Mouse (Mus musculus) midbrain, embryonic 12.5 days (tissue): ENCODE results near the gene Agfg2. TPM values are rescaled to one million over a fixed set of nuclear protein-coding genes. Genes with fewer than 3 reads are reported as not detected.

Source experiments
- ATAC-seq: fragments of 200-750 bp; cut with Nextera tagmentation; 2 replicates; pipeline ENCODE4 v1.8.0; 2017; ENCODE audit warnings: low read depth, moderate TSS enrichment, moderate library complexity; ENCODE audit not compliant: low FRiP score
- H3K27ac ChIP-seq: fragments of 300-500 bp; sonication (generic); replicated peaks from 2 replicates; pipeline ENCODE4 v1.5.1; 2016; ENCODE audit warnings: mild to moderate bottlenecking
- H3K27me3 ChIP-seq: fragments of 300-500 bp; sonication (generic); 2 replicates; pipeline ENCODE4 v1.6.1; 2016; ENCODE audit warnings: mild to moderate bottlenecking
- H3K36me3 ChIP-seq: fragments of 300-500 bp; sonication (generic); 2 replicates; pipeline ENCODE4 v1.6.1; 2016
- H3K4me1 ChIP-seq: fragments of 300-500 bp; sonication (generic); 2 replicates; pipeline ENCODE4 v1.6.1; 2016
- H3K4me2 ChIP-seq: fragments of 300-500 bp; sonication (generic); replicated peaks from 2 replicates; pipeline ENCODE4 v1.6.1; 2016; ENCODE audit warnings: mild to moderate bottlenecking, moderate library complexity
- H3K4me3 ChIP-seq: fragments of 300-500 bp; sonication (generic); 2 replicates; pipeline ENCODE4 v1.5.1; 2016; ENCODE audit warnings: mild to moderate bottlenecking
- H3K9ac ChIP-seq: fragments of 300-500 bp; sonication (generic); replicated peaks from 2 replicates; pipeline ENCODE4 v1.6.1; 2016; ENCODE audit warnings: mild to moderate bottlenecking, moderate library complexity
- H3K9me3 ChIP-seq: fragments of 300-500 bp; sonication (generic); 2 replicates; pipeline ENCODE4 v1.6.1; 2016; ENCODE audit warnings: mild to moderate bottlenecking
- WGBS: fragments of 180-500 bp; shearing (Covaris S2); methylation state at CpG from one replicate; pipeline ENCODE4 v1.1.7; 2016; 5-methylcytosine and 5-hydroxymethylcytosine counted together
- polyA plus RNA-seq: library from polyadenylated mRNA; unstranded; fragments of >200 nt; fragmentation: Nextera tagmentation; extraction: Ambion mirVana; gene quantifications from 2 replicates; pipeline ENCODE4 v1.2.1, GENCODE M21; 2016

Gene Agfg2
- polyA plus RNA-seq, 1 experiment from 2014 or later = 29.0 TPM

DNA sequence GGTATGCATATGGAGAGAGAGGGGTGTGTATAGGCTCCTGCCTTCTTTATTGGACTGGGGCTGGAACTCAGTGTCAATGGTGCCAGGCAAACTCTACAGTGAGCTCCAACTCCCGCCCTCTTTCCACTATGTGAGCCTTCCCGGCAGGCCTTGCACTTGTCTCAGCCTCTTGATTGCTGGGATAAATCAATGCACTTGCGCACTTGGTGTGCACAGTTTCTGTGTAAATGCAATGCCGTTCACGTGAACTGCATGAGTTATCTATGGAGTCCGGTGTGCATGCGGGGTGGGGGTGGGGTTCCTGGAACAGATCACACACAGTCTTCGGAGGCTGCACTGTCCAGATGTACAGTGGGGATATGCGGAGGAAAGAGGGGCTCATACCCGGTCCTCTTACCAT is 31.2 kb downstream of the Agfg2 start:
- ATAC-seq = no peak
- WGBS = 92% methylated on average over 10 of the region's 10 CpGs

DNA sequence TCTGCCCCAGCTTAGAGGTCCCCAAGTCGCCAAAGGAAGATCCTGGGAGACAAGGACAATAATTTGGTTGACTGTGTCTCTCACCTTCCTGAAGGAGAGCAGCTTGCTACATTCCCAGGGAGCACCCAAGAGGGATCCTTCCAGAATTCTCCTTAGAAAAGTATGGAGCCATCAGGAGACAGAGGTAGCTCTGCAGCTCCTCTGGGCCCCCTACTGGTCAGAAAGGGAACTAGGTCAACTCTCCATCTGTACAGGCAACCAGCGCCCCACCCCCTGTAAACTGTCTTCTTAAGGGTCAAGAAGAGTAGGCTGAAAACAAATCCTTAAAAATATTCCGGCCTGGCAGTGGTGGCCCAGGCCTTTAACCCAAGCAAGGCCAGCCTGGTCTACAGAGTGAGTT is 32.1 kb downstream of the Agfg2 start:
- 26% methylated on average over 3 of the region's 3 CpGs for WGBS
- Histone ChIP-seq H3K27me3 (no peaks in the 10 kb centered on the region; the same call in 1 of the 2 replicates), H3K4me3 (no peak overlapping the region), H3K36me3 (peaks cover 32% of the 10 kb centered on the region), H3K9me3 (no peaks in the 10 kb centered on the region), H3K27ac (no peak overlapping the region), H3K9ac (no peak overlapping the region), H3K4me2 (no peak overlapping the region), H3K4me1 (peaks cover 9% of the 10 kb centered on the region)
- peak; percentile 29; the same call in 1 of the 2 replicates for ATAC-seq

More for the DNA sequence above, 31.2 kb downstream of the Agfg2 start:
- peaks cover 36% of the 10 kb centered on the region for H3K36me3 ChIP-seq
- H3K27ac ChIP-seq = no peak overlapping the region
- H3K9me3 ChIP-seq = no peaks in the 10 kb centered on the region
- no peak overlapping the region for H3K9ac ChIP-seq
- no peak overlapping the region for H3K4me2 ChIP-seq
- peaks cover 9% of the 10 kb centered on the region for H3K4me1 ChIP-seq
- no peak overlapping the region for H3K4me3 ChIP-seq
- no peaks in the 10 kb centered on the region; the same call in 1 of the 2 replicates for H3K27me3 ChIP-seq

DNA sequence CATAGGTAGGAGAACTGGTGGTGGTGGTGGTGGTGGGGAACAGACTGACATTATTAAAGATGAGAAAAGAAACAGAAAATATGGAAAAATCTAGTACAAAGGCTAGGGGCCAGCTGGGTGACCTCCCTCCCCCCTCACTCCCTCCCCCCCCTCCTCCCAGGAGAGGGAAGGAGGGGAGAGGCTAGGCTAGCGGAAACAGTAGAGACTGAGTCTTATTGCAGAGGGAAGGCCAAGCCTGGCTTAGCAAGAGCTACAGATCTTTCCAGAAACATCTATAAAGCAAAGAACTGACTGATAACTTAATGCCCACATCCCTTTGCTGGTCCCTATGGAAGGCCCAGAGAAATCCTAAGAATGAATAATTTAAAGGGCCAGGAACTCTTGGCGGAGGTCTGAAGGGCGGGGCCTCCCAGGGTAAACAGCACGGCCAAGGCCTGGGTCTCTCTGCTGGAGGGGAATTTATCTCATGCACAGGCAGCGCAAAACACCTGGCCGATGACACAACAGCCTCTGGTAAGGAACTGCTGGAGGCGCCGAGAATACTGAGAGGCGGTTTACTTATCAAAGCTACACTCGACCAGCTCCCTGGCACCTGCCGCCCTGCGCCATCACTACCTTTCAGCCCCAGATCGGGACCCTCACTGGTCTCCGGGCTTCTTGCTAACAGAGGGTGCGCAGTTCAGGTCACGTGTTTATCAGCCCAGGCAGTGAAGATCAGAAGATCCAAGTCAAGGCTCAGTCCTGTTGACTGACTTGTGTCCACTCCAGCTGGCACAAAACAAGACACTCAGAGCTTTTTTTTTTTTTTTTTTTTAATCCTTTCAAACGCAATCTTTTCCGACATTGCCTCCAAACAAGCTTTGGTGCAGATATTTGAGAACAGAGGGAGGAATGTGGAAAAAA is 34.6 kb downstream of the Agfg2 start:
- ATAC-seq = peak; percentile 23; the same call in 1 of the 2 replicates
- no peak overlapping the region for H3K9ac ChIP-seq
- WGBS = 10% methylated on average over 18 of the region's 18 CpGs
- peak overlapping the region; percentile 18 for H3K4me2 ChIP-seq
- H3K9me3 ChIP-seq = no peaks in the 10 kb centered on the region
- H3K27ac ChIP-seq = peak overlapping the region; percentile 66
- no peak overlapping the region for H3K4me3 ChIP-seq
- H3K4me1 ChIP-seq = peaks cover 16% of the 10 kb centered on the region
- peaks cover 22% of the 10 kb centered on the region for H3K36me3 ChIP-seq
- H3K27me3 ChIP-seq = peaks cover 20% of the 10 kb centered on the region

DNA sequence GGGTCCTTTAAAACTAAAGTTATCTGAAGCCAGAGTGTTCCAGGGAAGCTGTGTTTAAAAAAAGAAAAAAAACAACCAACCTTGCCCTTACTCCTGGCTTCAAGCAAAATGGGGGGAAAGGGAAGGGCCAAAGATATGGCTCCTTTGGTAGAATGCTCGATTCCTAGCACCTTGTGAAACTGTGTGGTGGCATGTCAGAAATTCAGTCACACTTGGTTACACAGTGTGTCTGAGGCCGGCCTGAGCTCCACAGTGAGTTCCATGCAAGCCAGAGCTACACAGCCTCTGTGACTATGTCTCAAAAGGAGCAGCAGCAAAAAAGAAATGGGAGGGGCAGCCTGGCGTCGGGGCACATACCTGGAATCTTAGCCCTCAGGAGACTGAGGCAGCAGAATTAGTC is 35.3 kb downstream of the Agfg2 start:
- 24% methylated on average over 4 of the region's 4 CpGs for WGBS
- Histone ChIP-seq H3K36me3 (peaks cover 19% of the 10 kb centered on the region), H3K4me1 (peaks cover 17% of the 10 kb centered on the region), H3K9me3 (no peaks in the 10 kb centered on the region), H3K27ac (no peak overlapping the region), H3K27me3 (peaks cover 26% of the 10 kb centered on the region), H3K9ac (no peak overlapping the region), H3K4me3 (no peak overlapping the region), H3K4me2 (no peak overlapping the region)
- ATAC-seq = no peak

DNA sequence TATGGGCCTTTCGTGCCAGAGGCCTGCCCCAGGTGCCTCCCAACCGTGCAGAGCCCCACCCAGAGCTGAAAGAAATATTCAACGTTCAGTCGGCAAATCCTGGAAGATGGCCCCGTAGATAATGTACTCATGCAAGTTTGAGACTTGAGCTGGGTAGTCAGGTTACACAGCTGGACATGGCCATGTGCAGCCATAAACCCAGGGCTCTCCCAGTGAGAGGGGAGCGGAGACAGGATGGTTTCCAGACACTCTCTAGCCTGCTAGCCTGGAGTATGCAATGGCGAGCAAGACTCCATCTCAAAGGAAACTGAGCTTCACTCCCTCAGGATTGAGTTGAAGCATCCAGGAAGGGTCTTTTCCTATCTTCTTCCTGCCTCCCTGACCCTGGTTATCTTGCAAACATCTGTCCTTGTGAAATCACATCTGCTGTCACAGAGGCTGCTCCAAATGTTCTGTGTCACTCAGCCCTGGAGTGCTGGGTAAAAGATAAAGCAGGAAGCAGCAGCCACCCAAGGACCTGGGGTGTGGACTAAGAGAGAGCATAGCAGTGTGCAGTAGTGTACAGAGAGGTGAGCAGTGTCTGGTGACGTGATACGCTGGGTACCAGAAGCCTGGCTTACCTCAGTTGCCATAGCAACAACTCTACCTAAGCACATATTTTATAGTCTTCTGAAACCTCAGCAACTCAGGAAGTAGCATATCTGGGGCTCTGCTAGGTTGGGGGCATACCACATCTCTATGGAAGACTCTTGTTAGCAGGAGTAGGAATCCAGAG is 36.5 kb downstream of the Agfg2 start:
- ATAC-seq = no peak
- H3K4me3 ChIP-seq = no peak overlapping the region
- H3K9ac ChIP-seq = no peak overlapping the region
- 85% methylated on average over 9 of the region's 9 CpGs for WGBS
- peaks cover 10% of the 10 kb centered on the region for H3K36me3 ChIP-seq
- no peak overlapping the region for H3K27ac ChIP-seq
- H3K4me1 ChIP-seq = peaks cover 17% of the 10 kb centered on the region
- no peaks in the 10 kb centered on the region for H3K9me3 ChIP-seq
- no peak overlapping the region for H3K4me2 ChIP-seq
- peaks cover 39% of the 10 kb centered on the region for H3K27me3 ChIP-seq

DNA sequence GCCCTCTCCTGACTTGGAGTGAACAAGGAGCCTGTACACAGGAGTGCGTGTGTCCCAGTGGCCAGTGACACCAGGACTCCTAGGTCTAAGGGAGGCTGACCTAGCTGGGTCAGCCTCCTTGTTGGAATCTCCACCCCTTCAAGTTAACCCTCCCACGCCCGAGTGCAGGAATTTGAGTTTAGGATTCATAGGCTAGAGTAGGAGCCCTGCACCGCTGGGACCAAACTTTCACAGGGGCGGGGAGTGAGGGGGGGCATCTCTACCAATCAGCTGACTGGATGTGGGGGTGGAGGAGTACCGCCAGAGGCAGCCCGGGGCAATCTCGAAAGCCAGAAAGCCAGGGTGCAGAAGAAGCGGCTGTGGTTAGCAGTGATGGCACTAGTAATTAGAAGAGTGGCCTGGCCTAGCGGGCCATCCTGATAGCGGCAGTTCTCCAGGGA is 38.9 kb downstream of the Agfg2 start, which contains the start of gene Irs3:
TSS of gene Irs3 (minus strand) at position 63 of the 440 bp plus-strand sequence.
- Histone ChIP-seq H3K27ac (no peak within 1 kb of the TSS), H3K4me2 (peak within 1 kb of the TSS; percentile 38), H3K36me3 (peaks cover 16% of the 10 kb centered on the region), H3K4me3 (peak within 1 kb of the TSS; percentile 31), H3K27me3 (peaks cover 44% of the 10 kb centered on the region), H3K9ac (no peak within 1 kb of the TSS; the same call in 1 of the 2 replicates), H3K4me1 (peaks cover 15% of the 10 kb centered on the region), H3K9me3 (no peaks in the 10 kb centered on the region)
- ATAC-seq = no peak
- WGBS = 18% methylated on average over 11 of the region's 11 CpGs

DNA sequence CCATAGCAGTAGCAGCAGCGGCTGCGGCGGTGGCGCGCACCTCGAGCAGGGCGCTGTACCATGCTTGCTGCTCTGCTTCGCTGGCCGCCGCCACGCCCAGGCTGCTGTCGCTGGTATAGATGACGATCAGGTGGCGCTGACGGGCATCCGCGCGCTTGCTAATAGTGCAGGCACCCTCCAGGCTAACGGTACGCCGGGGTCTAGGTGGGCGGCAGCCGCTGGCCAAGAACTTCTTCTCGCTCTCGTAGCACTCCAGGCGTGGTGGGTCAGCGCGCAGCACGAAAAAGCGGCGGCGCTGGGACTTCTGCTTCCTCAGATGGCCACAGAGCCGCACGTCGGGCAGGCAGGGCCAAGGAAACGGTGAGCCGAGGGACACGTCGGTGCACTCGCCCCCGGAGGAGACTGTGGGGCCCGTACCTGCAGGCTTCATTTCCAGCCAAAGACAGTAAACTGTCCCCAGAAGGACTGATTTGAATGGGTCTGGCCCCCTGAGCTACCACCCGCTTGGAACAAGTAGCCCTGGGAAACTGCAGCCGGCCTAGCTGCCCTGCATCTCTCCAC is 39.4 kb downstream of the Agfg2 start:
- H3K36me3 ChIP-seq = peaks cover 21% of the 10 kb centered on the region
- peak overlapping the region; percentile 38 for H3K4me2 ChIP-seq
- no peak overlapping the region for H3K27ac ChIP-seq
- 2% methylated on average over 44 of the region's 44 CpGs for WGBS
- H3K9me3 ChIP-seq = no peaks in the 10 kb centered on the region
- H3K27me3 ChIP-seq = peaks cover 44% of the 10 kb centered on the region
- H3K4me3 ChIP-seq = peak overlapping the region; percentile 31
- H3K4me1 ChIP-seq = peaks cover 14% of the 10 kb centered on the region
- H3K9ac ChIP-seq = no peak overlapping the region; the same call in 1 of the 2 replicates
- no peak for ATAC-seq

DNA sequence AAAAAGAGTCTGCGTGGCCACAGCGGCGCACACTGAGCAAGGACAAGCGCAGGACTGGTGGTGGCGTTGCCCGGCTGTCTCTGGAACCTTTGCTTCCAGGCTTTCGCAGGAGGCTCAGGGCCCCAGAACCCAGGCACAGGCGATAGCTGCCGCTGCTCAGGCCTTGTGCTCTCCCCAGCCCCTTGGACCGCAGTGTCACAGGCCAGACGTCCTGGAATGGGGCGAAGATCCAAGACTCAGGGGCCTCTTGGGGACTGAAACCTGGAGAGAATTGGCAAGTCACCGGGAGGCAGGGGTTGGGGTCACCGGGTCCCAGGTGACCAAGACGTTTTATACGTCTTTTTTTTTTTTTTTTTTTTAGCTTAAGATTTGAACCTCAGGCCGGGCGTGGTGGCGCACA is 40.0 kb downstream of the Agfg2 start:
- no peak overlapping the region for H3K4me2 ChIP-seq
- H3K4me1 ChIP-seq = peaks cover 7% of the 10 kb centered on the region; the same call in 1 of the 2 replicates
- H3K9me3 ChIP-seq = no peaks in the 10 kb centered on the region
- H3K9ac ChIP-seq = no peak overlapping the region
- 34% methylated on average over 19 of the region's 19 CpGs for WGBS
- H3K36me3 ChIP-seq = peaks cover 27% of the 10 kb centered on the region
- ATAC-seq = no peak
- H3K27ac ChIP-seq = no peak overlapping the region
- peaks cover 44% of the 10 kb centered on the region for H3K27me3 ChIP-seq
- no peak overlapping the region for H3K4me3 ChIP-seq

DNA sequence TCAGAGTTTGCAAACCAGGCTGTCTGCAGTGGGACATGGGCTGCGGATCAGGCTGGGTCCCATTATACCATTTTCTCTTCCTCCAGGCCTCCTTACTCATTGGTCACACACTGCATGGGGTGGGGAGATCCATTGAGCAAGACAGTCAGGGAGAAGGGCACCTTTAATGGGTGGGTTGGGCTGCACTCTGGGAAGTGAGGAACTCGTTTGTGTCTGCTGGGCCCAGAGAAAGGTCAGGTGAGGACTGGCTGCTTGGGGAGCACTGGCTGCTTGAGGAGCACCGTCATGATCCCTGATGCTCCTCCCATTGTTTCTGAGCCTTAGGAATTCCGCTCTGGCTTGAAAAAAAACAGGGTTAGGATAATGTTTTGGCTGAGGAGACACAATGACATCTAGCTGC is 41.6 kb downstream of the Agfg2 start:
- 51% methylated on average over 4 of the region's 4 CpGs for WGBS
- peaks cover 43% of the 10 kb centered on the region for H3K36me3 ChIP-seq
- no peak overlapping the region for H3K27ac ChIP-seq

DNA sequence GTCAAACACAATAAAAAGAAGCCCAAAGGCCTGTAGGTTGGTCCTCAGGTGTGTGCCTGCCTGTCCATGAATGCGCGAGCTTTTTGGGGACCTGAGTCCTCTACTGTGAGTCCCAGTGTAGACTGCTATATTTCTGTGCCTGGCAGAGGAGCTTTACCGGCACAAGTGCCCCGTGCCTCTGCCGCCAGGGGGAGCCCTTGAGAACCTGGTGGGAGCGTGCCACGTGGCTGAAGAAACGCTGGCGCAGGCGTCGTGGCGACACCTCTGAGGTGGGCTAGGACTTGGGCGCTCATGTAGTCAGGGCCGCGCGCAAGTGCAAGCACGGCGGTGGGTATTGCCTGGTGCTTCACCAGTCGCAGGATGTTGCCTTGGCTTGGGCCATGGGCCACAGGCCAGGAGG is 43.5 kb downstream of the Agfg2 start, which contains the start of gene Sap25:
TSS of gene Sap25 (plus strand) at position 281 of the 400 bp plus-strand sequence.
- no peak for ATAC-seq
- Histone ChIP-seq H3K27me3 (peaks cover 35% of the 10 kb centered on the region), H3K9ac (no peak within 1 kb of the TSS), H3K27ac (no peak within 1 kb of the TSS), H3K4me2 (no peak within 1 kb of the TSS), H3K36me3 (peaks cover 62% of the 10 kb centered on the region), H3K4me1 (peaks cover 7% of the 10 kb centered on the region; the same call in 1 of the 2 replicates), H3K4me3 (no peak within 1 kb of the TSS), H3K9me3 (no peaks in the 10 kb centered on the region)
- WGBS = 88% methylated on average over 19 of the region's 19 CpGs

More for the DNA sequence above, 41.6 kb downstream of the Agfg2 start:
- Histone ChIP-seq H3K27me3 (peaks cover 44% of the 10 kb centered on the region), H3K4me1 (peaks cover 7% of the 10 kb centered on the region; the same call in 1 of the 2 replicates), H3K9ac (no peak overlapping the region), H3K9me3 (no peaks in the 10 kb centered on the region), H3K4me2 (no peak overlapping the region), H3K4me3 (no peak overlapping the region)
- no peak for ATAC-seq

DNA sequence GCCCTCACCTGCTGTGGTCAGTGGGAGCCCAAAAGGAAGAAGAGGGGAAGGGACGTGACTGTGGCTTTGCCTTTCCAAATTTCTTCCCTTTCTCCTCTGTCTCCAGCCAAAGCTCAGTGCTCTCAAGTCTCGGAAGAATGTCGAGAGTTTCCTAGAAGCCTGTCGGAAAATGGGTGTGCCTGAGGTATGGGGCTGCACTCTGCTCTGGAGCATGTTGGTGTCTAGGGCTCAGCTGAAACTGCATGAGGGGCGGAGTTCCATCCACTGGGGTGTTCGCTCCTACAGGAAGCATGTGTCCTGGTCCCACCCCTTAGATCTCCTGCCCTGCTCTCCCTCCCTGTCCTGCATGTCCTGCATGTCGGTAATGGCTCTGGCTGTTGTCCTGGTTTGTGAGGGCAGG is 45.1 kb downstream of the Agfg2 start:
- no peaks in the 10 kb centered on the region for H3K4me1 ChIP-seq
- H3K9ac ChIP-seq = no peak overlapping the region
- ATAC-seq = no peak
- H3K4me3 ChIP-seq = no peak overlapping the region
- peaks cover 73% of the 10 kb centered on the region for H3K36me3 ChIP-seq
- 84% methylated on average over 7 of the region's 7 CpGs for WGBS
- no peak overlapping the region for H3K27ac ChIP-seq
- no peaks in the 10 kb centered on the region for H3K9me3 ChIP-seq
- no peak overlapping the region for H3K4me2 ChIP-seq
- peaks cover 20% of the 10 kb centered on the region for H3K27me3 ChIP-seq
